Mouse (Mus musculus) liver, adult 2 months (tissue): ENCODE data around the gene Nup107.

Experiments used
- CTCF ChIP-seq: fragments of 200-500 bp; IDR thresholded peaks from 2 replicates; pipeline ENCODE4 v1.5.1; 2011; ENCODE audit warnings: low read depth, low read length, control low read depth
- POLR2A ChIP-seq: fragments of 200-500 bp; IDR thresholded peaks from 2 replicates; pipeline ENCODE4 v1.6.1; 2011; ENCODE audit warnings: low read length, control low read depth; ENCODE audit not compliant: insufficient read depth; ENCODE audit errors: extremely low read depth

DNA sequence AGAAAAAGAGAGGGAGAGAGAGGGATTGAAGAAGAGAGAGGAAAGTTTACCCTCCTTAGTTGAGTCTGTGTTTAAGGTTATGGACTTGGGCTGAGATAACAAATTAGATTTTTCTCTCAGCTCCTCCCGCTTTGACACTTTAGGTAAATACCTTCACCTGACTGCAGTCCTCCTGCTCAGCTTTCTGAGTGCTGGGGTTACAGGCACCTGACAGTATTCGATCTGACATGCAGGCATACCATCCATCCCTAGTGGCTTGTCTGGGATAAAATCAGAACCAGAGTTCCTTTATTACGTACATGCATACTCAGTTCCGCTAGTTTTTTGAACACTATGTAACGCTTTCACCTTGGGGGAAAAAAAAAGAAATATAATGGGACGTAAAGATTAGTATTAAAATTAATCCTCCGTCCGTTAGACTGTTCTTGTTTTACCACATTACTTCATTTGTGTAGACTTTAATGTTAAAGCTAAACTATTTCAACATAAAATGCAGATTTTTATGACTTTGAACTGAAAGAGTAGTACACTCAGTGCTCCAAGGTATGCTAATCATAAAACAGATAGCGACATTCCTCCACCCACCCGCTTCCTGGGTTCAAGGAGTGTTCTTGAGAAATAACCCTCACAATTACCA, 43.3 kb downstream of the Nup107 start:
- no peak for TF ChIP-seq POLR2A
- no peak for TF ChIP-seq CTCF
